Mouse (Mus musculus): ENCODE measurements at regions not wholly inside any gene's neighbourhood (a gene's known extent, or its start where the extent isn't known, plus 50 kb on each side); places are given as distances from the start of the nearest gene placed in this dataset.

DNA sequence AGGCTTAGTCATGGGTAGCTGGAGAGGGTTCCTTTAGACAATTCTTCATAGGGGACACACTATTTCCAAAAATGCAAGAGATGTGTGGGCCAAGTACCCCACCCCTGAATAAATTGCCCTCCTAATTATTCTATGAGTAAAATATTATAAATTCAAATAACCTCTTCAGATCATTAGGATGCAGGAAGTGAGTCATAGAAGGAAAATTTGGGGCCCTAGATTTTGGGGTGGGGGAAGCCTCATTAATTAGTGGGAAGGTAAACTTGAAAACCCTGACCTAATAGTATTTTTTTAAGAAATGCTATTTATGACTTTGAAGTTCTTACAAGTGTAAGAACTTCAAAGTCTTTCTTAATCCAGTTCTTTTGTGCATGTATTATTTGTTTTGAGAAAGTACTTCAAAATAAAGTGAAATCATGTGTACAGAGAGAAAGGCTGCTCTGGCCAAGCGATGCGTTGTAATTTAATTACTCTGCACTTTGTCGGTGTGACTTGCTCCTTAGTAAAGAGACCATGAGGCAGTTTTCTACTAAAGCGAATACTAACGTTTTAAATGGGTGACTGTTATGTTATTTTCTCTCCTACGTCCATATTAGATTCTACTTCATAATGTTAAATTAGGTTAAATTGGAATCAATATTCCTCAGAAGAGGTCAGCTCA lies 200.6 kb downstream of the Tgfb2 start:
- DNase-seq (ENCODE audit: low spot score in 2 of 2): no peak

- DNase-seq (ENCODE audit: low spot score in 2 of 2): no peak
These were observed 204.1 kb downstream of the Tgfb2 start for GRCm38 (mm10) chr1:186501726-186502125.

DNA sequence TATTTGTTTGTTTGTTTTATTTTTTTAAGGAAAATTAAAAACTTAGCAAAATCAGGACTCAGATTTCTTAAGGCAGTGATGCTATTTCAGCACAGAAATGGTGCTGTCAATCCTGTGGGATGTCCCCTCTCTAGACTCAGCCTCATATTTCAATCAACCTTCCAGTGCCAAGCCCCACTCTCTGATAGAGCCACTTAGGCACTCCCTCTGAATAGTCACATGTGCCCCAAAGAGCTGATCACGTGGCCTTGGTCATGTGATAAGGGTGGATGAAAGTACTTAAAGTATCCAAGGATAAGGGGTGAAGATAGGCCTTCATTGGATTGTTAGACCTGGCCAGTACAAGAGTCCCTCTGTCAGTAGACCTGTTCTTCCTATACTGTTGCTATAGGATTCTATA lies 207.9 kb downstream of the Tgfb2 start:
- no peak for DNase-seq (ENCODE audit: low spot score in 2 of 2)

GRCm38 (mm10) chr1:186497333-186497732 lies 208.5 kb downstream of the Tgfb2 start:
- DNase-seq (ENCODE audit: low spot score in 2 of 2): no peak

DNA sequence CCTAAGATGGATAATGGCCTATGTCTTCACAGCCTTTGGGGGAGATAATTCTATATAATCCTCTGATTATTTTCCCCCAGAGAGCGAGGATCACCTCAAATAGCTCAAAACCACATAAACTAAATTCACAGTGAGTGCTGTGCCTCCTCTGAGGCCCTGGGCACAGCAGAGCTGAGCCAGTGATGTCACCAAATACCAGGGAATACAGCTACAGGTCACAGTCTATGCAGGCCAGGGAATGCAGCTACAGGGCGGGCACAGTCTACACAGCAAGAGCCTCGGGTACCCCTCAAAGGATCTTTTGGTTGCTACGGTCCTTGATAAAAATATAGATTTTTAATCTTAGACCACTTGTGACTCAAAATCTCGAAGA lies 211.4 kb downstream of the Tgfb2 start:
- DNase-seq (ENCODE audit: low spot score in 2 of 2): no peak

GRCm38 (mm10) chr1:186493664-186494410 lies 212.0 kb downstream of the Tgfb2 start:
- DNase-seq (ENCODE audit: low spot score in 2 of 2): no peak

DNA sequence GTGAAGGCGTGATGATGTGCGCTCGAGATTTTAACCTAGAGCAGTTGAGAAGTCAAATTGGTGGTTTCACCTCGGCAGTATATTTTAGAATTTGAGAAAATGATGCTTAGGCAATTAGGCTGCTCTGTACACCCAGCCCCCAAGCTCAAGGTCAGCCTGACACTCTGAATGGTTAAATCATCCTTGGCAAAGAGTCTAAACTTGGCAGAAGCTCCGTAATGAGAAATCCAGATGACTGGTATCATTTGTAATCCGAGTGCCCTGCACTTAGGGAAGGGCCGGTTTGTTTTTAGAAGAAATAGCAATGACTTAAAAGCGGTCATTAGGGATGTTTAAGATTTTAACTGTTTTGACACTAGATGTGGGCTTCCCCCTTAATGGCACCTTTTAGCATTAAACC lies 223.6 kb downstream of the Tgfb2 start:
- DNase-seq (ENCODE audit: low spot score in 2 of 2): no peak

DNA sequence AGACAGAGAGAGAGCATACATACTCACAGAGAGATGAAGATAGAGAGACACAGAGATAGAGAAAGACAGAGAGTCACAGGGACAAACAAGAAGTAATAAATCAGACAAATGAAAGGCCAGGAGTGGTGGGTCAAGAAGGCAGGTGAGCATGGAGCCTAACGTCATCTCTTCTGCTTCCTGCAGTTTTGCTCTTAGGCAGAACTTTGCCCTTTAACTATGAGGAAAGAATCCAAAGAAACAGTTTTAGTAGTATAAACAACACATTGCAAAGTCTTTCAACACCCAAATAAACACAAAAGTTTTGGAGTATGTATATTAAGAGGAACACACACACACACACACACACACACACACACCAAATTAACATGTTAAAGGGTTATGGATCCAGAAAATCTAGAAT lies 225.8 kb downstream of the Tgfb2 start:
- no peak for DNase-seq (ENCODE audit: low spot score in 2 of 2)

GRCm38 (mm10) chr1:186478428-186479238 lies 227.2 kb downstream of the Tgfb2 start:
- DNase-seq (ENCODE audit: low spot score in 2 of 2): no peak

- peak; percentile 72 to 79 for DNase-seq (ENCODE audit: low spot score in 2 of 2)
These were observed 230.9 kb downstream of the Tgfb2 start for GRCm38 (mm10) chr1:186474844-186475243.

DNA sequence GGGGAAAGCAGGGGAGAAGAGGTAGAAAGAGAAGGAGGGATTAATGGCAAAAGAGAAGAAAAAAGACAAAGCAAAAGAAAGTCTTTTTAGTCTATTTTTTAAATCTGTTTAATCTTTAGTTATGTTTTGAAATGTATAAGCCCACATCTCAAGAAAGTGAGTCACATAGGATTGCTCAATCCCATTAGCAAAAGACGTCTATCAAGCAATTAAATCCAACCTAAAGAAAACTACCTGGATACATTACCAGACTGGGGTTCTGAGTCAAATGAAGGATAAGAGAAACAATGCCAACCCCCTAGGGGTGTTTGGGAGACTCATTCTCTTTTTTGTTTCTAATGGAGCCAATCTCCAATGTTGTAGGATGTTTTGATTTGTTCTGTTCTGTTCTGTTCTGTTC lies 231.4 kb downstream of the Tgfb2 start:
- no peak for DNase-seq (ENCODE audit: low spot score in 2 of 2)

DNA sequence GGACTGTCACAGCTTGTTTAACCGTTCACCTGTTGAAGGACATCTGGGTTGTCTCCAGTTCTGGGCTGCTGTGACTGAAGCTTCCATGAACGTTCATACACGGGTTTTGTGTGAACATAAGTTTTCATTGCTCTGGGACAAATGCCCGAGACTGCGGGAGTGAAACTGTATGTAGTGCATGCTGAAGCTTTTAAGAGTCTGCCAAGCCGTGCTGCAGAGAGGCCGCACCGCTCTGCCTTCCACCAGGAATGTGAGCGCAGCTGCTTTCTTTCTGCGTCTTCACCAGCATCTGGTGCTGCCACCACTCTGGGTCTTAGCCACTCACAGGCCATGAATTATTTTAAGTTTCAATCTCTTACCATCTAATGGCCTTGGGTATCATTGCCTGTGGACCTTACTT lies 232.8 kb downstream of the Tgfb2 start:
- DNase-seq (ENCODE audit: low spot score in 2 of 2): peak; percentile 49 to 52

DNA sequence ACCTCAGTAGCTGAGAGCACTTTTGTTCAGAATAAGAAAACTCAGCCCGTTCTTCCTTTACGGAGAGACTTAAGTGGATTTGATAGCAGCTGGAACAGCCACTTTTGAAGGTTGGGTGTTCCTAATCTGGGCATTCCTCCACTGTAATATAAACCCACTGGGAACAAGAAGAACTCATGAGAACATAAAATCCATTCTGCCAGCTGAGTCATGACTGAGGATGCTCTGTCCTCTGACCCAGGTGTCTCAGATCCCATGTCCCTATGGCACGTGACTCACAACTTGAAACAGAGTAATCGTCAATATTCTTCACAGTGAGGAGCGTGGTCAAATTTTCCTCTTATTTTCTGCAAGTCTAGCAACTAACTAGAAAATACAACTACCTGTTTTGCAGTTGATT lies 240.3 kb downstream of the Tgfb2 start:
- DNase-seq (ENCODE audit: low spot score in 2 of 2): no peak

DNA sequence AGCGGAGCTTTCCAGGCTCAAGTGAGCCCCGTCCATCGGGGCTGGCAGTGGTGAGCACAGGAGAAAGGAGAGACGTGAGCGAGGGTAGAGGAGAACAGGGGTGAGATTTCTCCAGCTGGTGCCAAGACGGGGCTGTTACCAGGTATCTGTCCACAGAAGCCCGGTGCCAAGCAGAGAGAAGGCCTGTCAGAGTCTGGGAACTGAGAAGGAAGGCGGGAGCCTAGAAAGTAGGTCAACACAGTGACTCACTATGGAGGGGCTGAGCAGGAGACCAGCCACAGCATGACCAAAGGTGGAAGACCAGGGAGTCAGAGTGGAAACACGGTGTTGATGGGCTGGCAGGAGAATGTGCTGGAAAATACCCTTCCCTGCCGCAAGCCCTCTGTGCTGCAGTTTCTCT lies 245.0 kb downstream of the Tgfb2 start:
- no peak for DNase-seq (ENCODE audit: low spot score in 2 of 2)

DNA sequence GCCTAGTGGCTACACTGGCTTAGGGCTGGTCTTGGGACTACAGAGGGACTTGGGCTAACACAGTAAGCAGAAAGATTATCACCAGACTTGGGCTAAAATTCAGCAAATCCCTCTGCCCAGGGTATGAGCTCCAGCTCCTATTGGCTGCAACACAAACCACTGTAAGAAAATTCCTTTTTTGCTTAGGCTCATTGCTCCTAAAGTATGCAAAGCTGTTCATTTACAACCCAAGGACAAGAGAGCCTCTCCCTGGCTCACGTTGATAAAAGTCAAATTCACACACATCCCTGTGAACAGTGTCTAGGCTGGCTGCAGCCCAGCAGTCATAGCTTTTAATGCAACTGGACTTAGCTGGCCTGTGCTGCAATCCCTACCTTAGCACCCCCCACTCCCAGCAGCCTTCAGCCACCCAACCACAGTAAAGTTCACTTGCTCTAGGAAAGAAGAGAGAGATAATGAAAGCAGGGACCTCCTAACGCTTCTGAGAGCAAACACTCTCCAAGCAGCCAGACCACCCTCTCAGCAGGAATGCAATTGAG lies 247.6 kb downstream of the Tgfb2 start:
- DNase-seq (ENCODE audit: low spot score in 2 of 2): no peak

GRCm38 (mm10) chr1:186457098-186457497 lies 248.7 kb downstream of the Tgfb2 start:
- DNase-seq (ENCODE audit: low spot score in 2 of 2): no peak

GRCm38 (mm10) chr1:186456131-186456530 lies 249.7 kb downstream of the Tgfb2 start:
- no peak for DNase-seq (ENCODE audit: low spot score in 2 of 2)

DNA sequence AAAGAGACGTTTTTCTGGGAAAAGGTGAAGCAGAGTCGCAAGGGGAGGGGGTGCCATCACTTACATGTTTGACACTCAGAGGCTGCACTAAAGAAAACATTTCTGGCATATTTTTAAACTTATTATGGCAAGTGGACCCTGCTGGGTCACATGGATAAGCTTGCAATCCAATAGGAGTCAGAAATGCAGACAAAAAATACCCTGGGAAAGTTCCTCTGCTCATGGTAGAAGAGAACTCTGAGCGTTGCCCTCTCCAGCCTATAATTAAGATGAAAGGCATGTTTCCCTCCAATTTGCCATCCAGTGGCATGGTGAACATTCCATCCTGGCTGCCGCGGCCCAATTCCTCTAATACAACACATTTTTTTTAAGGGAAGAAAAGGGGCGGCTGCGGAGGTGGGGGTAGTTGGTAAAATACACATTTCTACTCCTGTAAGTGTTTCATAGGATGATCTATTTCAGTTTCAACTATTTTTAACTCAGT lies 250.6 kb downstream of the Tgfb2 start:
- no peak for DNase-seq (ENCODE audit: low spot score in 2 of 2)

DNA sequence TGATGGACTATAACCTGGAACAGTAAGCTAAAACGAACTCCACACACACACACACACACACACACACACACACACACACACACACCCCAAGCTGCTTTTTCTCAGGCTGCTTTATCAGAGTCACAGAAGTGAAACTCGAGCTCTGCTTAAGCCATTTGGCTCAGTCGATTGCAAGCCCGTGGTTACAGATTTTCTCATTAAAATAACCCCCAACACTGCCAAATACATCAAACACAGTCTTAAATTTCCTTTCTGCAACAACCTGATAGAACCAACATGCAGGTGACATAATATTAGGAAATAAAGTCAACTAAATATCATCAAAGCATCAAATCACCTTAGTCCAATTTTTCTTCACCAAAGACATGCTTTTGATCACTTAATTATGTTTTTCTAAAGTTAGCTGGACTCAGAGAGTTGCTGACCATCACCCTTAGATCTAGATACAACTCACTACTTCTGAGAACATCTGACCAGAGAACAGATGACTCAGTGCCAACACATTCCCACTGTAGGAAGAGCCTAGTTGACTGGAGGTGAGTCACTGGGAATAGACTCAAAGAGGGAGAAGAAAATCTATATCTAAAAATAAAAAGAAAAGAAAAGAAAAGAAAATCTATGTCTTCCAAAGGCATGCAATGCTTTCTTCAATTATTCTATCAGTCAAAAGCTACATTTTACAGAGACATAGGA lies 251.2 kb downstream of the Tgfb2 start:
- DNase-seq (ENCODE audit: low spot score in 2 of 2): no peak

DNA sequence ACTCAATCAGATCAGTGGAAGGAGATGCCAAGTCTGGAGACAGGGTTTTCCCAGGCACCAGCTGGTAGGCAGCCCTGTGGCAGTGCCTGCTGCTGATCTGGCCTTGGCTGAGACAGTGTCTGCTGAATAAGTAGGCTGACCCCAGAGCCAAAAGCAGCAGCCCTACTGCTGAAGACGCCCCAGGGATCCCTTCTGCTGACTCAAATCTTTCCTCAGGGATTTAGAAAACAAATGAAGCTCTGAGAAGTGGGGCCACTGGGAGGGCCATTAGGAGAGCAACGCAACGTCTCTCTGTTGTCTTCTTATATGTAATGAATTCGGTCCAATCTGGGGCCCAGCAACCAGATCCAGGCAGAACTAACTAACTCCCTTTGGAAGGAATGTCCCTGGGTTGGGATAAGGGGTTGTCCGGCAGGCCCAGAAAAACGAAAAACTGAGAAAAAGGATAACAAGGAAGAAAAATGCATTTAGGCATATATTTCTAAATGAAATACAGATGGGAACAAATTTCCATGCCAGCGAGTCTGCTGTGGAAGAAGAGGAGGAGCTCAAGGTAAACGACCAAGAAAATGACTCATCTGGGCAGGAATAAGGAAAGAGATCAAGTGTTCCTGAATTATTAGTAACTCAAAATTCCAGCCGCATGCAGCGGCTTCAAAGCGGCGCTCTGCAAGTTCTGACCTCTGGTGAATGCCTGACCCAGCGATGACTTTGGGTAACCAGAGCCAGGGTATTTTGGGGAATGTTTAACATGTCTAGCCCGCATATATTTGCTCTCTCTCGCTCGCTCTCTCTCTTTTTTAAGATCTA lies 256.7 kb downstream of the Tgfb2 start:
- peak in 1 of 2 experiments; percentile 25 for DNase-seq (ENCODE audit: low spot score in 2 of 2)

GRCm38 (mm10) chr1:186447521-186447920 lies 258.3 kb downstream of the Tgfb2 start:
- DNase-seq (ENCODE audit: low spot score in 2 of 2): no peak

Data from right cerebral cortex, postnatal 10 days (tissue).